Mouse (Mus musculus) urinary bladder, postnatal 4 days (tissue): ENCODE data around the gene Stx6.

Experiments used
- DNase-seq, 2 experiments: peaks; one replicate each; pipeline ENCODE4 v3.0.0; 2021 to 2022; ENCODE audit warnings: low spot score in 2 of 2

The Stx6 gene

DNA sequence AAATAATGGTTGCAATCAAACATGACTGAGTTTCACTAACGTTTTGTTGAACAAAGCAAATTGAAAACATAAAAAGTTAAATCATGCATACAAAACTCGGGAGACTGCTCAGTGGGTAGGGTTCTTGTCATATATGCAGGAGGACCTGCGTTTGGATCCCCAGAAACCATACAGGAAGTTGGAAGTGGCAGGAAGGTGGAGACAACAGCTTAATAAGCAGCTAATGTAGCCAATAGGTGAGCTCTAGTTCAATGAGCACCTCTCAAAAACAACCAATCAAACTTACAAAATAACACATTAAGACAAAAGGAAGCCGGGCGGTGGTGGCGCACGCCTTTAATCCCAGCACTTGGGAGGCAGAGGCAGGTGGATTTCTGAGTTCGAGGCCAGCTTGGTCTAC lies 95.8 kb downstream of the Stx6 start:
- DNase-seq = no peak
